Mouse (Mus musculus) thymus, adult 2 months (tissue): ENCODE measurements around the gene Actr5.

ENCODE experiments used
- CTCF ChIP-seq: fragments of 200-500 bp; IDR thresholded peaks from 2 replicates; pipeline ENCODE4 v1.5.1; 2012; ENCODE audit warnings: mild to moderate bottlenecking, control low read depth, low read length, moderate library complexity, borderline replicate concordance; ENCODE audit not compliant: control insufficient read depth, poor library complexity, insufficient read depth; ENCODE audit errors: extremely low read depth
- POLR2A ChIP-seq: fragments of 200-500 bp; IDR thresholded peaks from 2 replicates; pipeline ENCODE4 v1.6.1; 2012; ENCODE audit warnings: mild to moderate bottlenecking, low read length, control low read depth, moderate library complexity; ENCODE audit not compliant: control insufficient read depth, poor library complexity, insufficient read depth; ENCODE audit errors: extremely low read depth

DNA sequence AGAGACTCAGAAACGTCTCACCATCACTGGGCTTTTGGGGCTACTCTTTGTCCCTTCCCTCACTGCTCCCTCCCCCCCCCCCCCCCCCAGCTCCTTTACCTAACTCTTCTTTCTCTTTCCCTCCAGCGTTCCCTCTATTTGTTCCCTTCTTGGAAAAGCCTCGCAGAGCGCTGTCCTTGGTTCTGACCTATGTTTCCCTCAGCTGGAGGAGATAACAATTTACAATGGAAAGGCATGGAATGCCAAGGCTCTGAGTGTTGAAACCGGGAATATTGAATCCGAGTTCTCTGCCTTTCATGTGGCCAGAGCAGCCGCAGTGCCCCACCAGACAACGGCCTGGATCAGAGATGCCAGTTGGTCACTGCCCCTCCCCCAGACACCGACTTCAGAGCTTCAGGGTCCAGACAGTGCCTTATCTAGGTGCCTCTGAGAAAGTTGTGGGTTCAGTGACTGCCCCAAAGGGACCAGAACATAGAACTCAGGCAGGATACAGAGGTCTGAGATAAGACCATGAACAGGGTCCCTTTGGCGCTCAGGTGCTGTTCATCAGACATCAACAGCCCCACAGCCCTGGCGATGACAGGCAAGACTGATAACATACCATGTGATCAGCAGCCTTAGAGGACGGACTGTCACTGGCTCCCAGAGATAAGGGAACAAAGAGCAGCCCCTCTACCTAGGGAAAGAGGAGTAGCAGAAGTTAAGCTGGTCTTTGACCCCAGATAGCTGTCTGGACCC, 39.9 kb upstream of the Actr5 start:
- no peak for TF ChIP-seq POLR2A
- no peak for TF ChIP-seq CTCF
